Mouse (Mus musculus) hindbrain, embryonic 13.5 days (tissue): ENCODE measurements around the gene Tmem160. TPM values are rescaled to one million over a fixed set of nuclear protein-coding genes. Genes with fewer than 3 reads are reported as not detected.
A peak's percentile ranks its signal among the peaks of the same experiment; 100 is the strongest.

ENCODE experiments used
- ATAC-seq: fragments of 200-750 bp; cut with Nextera tagmentation; 2 replicates; pipeline ENCODE4 v1.8.0; 2017; ENCODE audit warnings: moderate TSS enrichment; ENCODE audit not compliant: low FRiP score
- H3K27ac ChIP-seq: fragments of 300-500 bp; sonication (generic); 2 replicates; pipeline ENCODE4 v1.5.1; 2015; ENCODE audit warnings: inconsistent platforms, mild to moderate bottlenecking, moderate library complexity
- H3K27me3 ChIP-seq: fragments of 300-500 bp; sonication (generic); 2 replicates; pipeline ENCODE4 v1.6.1; 2015; ENCODE audit warnings: mild to moderate bottlenecking, inconsistent platforms
- H3K36me3 ChIP-seq: fragments of 300-500 bp; sonication (generic); 2 replicates; pipeline ENCODE4 v1.6.1; 2015; ENCODE audit warnings: mild to moderate bottlenecking, inconsistent platforms
- H3K4me1 ChIP-seq: fragments of 300-500 bp; sonication (generic); replicated peaks from 2 replicates; pipeline ENCODE4 v1.6.1; 2015; ENCODE audit warnings: inconsistent platforms
- H3K4me2 ChIP-seq: fragments of 300-500 bp; sonication (generic); 2 replicates; pipeline ENCODE4 v1.6.1; 2015; ENCODE audit warnings: inconsistent platforms, mild to moderate bottlenecking, moderate library complexity
- H3K4me3 ChIP-seq: fragments of 300-500 bp; sonication (generic); 2 replicates; pipeline ENCODE4 v1.5.1; 2015; ENCODE audit warnings: mild to moderate bottlenecking, inconsistent platforms
- H3K9ac ChIP-seq: fragments of 300-500 bp; sonication (generic); 2 replicates; pipeline ENCODE4 v1.6.1; 2015; ENCODE audit warnings: mild to moderate bottlenecking, inconsistent platforms
- H3K9me3 ChIP-seq: fragments of 300-500 bp; sonication (generic); 2 replicates; pipeline ENCODE4 v1.6.1; 2016; ENCODE audit warnings: inconsistent platforms
- WGBS: fragments of 180-500 bp; shearing (Covaris S2); methylation state at CpG from one replicate; pipeline ENCODE4 v1.1.7; 2015; 5-methylcytosine and 5-hydroxymethylcytosine counted together
- polyA plus RNA-seq: library from polyadenylated mRNA; unstranded; fragments of >200 nt; fragmentation: Nextera tagmentation; extraction: Ambion mirVana; gene quantifications from 2 replicates; pipeline ENCODE4 v1.2.1, GENCODE M21; 2015

Tmem160 gene
- polyA plus RNA-seq, 1 experiment from 2014 or later, result 55.9 TPM

- Histone ChIP-seq H3K36me3 (no peaks in the 10 kb centered on the region), H3K27me3 (peaks cover 84% of the 10 kb centered on the region), H3K9ac (no peak overlapping the region), H3K27ac (no peak overlapping the region), H3K4me3 (peak overlapping the region; percentile 11; the same call in 1 of the 2 replicates), H3K4me1 (peaks cover 27% of the 10 kb centered on the region), H3K4me2 (peak overlapping the region; percentile 33; the same call in 1 of the 2 replicates), H3K9me3 (no peaks in the 10 kb centered on the region)
- 5% methylated on average over 33 of the region's 33 CpGs for WGBS
- ATAC-seq, result no peak
Measured at GRCm38 (mm10) chr7:16474445-16474844, 21.9 kb downstream of the Tmem160 start.

GRCm38 (mm10) chr7:16475321-16475720 lies 22.7 kb downstream of the Tmem160 start:
- Histone ChIP-seq H3K4me1 (peaks cover 27% of the 10 kb centered on the region), H3K27me3 (peaks cover 82% of the 10 kb centered on the region), H3K9ac (no peak overlapping the region; the same call in 1 of the 2 replicates), H3K9me3 (no peaks in the 10 kb centered on the region), H3K36me3 (no peaks in the 10 kb centered on the region), H3K27ac (no peak overlapping the region), H3K4me2 (peak overlapping the region; percentile 61), H3K4me3 (peak overlapping the region; percentile 38)
- no peak for ATAC-seq
- 4% methylated on average over 23 of the region's 23 CpGs for WGBS

GRCm38 (mm10) chr7:16475764-16476599 lies 23.4 kb downstream of the Tmem160 start:
- WGBS, result 1% methylated on average over 51 of the region's 59 CpGs
- H3K9ac ChIP-seq, result no peak overlapping the region; the same call in 1 of the 2 replicates
- peaks cover 77% of the 10 kb centered on the region for H3K27me3 ChIP-seq
- no peaks in the 10 kb centered on the region for H3K36me3 ChIP-seq
- ATAC-seq, result no peak; the same call in 1 of the 2 replicates
- H3K9me3 ChIP-seq, result no peaks in the 10 kb centered on the region
- H3K4me3 ChIP-seq, result peak overlapping the region; percentile 38
- H3K27ac ChIP-seq, result no peak overlapping the region
- H3K4me1 ChIP-seq, result peaks cover 27% of the 10 kb centered on the region
- H3K4me2 ChIP-seq, result peak overlapping the region; percentile 61

GRCm38 (mm10) chr7:16476600-16476989 lies 24.0 kb downstream of the Tmem160 start:
- no peak overlapping the region for H3K27ac ChIP-seq
- H3K9ac ChIP-seq, result no peak overlapping the region; the same call in 1 of the 2 replicates

GRCm38 (mm10) chr7:16477628-16478027 lies 25.0 kb downstream of the Tmem160 start, which contains the start of gene Npas1:
Npas1 (minus strand) TSS chr7:16477728.
- H3K4me3 ChIP-seq, result peak within 1 kb of the TSS; percentile 38
- 84% methylated on average over 8 of the region's 8 CpGs for WGBS
- H3K4me1 ChIP-seq, result peaks cover 22% of the 10 kb centered on the region
- peak within 1 kb of the TSS; percentile 61 for H3K4me2 ChIP-seq
- no peak within 1 kb of the TSS for H3K27ac ChIP-seq
- no peak within 1 kb of the TSS; the same call in 1 of the 2 replicates for H3K9ac ChIP-seq
- H3K9me3 ChIP-seq, result no peaks in the 10 kb centered on the region
- H3K36me3 ChIP-seq, result no peaks in the 10 kb centered on the region
- H3K27me3 ChIP-seq, result peaks cover 72% of the 10 kb centered on the region
- no peak for ATAC-seq

More at GRCm38 (mm10) chr7:16476600-16476989, 24.0 kb downstream of the Tmem160 start:
- no peaks in the 10 kb centered on the region for H3K9me3 ChIP-seq
- 2% methylated on average over 34 of the region's 34 CpGs for WGBS
- ATAC-seq, result 0 out of 2 replicates have a peak, but pooled peaks have one; percentile 37
- H3K4me2 ChIP-seq, result peak overlapping the region; percentile 61
- peak overlapping the region; percentile 38 for H3K4me3 ChIP-seq
- peaks cover 27% of the 10 kb centered on the region for H3K4me1 ChIP-seq
- H3K36me3 ChIP-seq, result no peaks in the 10 kb centered on the region
- peaks cover 76% of the 10 kb centered on the region for H3K27me3 ChIP-seq

- Histone ChIP-seq H3K4me2 (no peak overlapping the region), H3K27me3 (no peaks in the 10 kb centered on the region), H3K27ac (no peak overlapping the region), H3K4me1 (no peaks in the 10 kb centered on the region), H3K9me3 (no peaks in the 10 kb centered on the region), H3K4me3 (no peak overlapping the region), H3K9ac (no peak overlapping the region), H3K36me3 (0 out of 2 replicates have a peak, but pooled peaks cover under 1% of the 10 kb centered on the region)
- no peak for ATAC-seq
Measured at GRCm38 (mm10) chr7:16488816-16489215, 36.2 kb downstream of the Tmem160 start.

- ATAC-seq, result no peak
- Histone ChIP-seq H3K9ac (no peak overlapping the region), H3K36me3 (0 out of 2 replicates have a peak, but pooled peaks cover 5% of the 10 kb centered on the region), H3K4me1 (no peaks in the 10 kb centered on the region), H3K4me3 (no peak overlapping the region), H3K9me3 (no peaks in the 10 kb centered on the region), H3K27ac (no peak overlapping the region), H3K4me2 (no peak overlapping the region), H3K27me3 (no peaks in the 10 kb centered on the region)
- WGBS, result 89% methylated on average over 9 of the region's 9 CpGs
Measured at GRCm38 (mm10) chr7:16489948-16490347, 37.4 kb downstream of the Tmem160 start.

GRCm38 (mm10) chr7:16491759-16492158 lies 39.2 kb downstream of the Tmem160 start:
- Histone ChIP-seq H3K27ac (no peak overlapping the region), H3K9ac (no peak overlapping the region), H3K4me2 (no peak overlapping the region), H3K4me3 (no peak overlapping the region), H3K36me3 (peaks cover 22% of the 10 kb centered on the region), H3K4me1 (no peaks in the 10 kb centered on the region), H3K27me3 (no peaks in the 10 kb centered on the region), H3K9me3 (no peaks in the 10 kb centered on the region)
- 32% methylated on average over 3 of the region's 3 CpGs for WGBS
- ATAC-seq, result peak; percentile 46

- no peak overlapping the region for H3K27ac ChIP-seq
- H3K36me3 ChIP-seq, result peaks cover 27% of the 10 kb centered on the region
- H3K9me3 ChIP-seq, result no peaks in the 10 kb centered on the region
- WGBS, result 62% methylated on average over 3 of the region's 3 CpGs
- H3K4me2 ChIP-seq, result no peak overlapping the region
- H3K9ac ChIP-seq, result no peak overlapping the region
- H3K4me1 ChIP-seq, result no peaks in the 10 kb centered on the region
- ATAC-seq, result no peak
- no peak overlapping the region for H3K4me3 ChIP-seq
- no peaks in the 10 kb centered on the region for H3K27me3 ChIP-seq
Measured at GRCm38 (mm10) chr7:16492211-16492610, 39.6 kb downstream of the Tmem160 start.

- Histone ChIP-seq H3K4me1 (no peaks in the 10 kb centered on the region), H3K27ac (no peak overlapping the region), H3K9me3 (no peaks in the 10 kb centered on the region), H3K4me3 (no peak overlapping the region), H3K36me3 (peaks cover 38% of the 10 kb centered on the region), H3K27me3 (no peaks in the 10 kb centered on the region), H3K9ac (no peak overlapping the region), H3K4me2 (no peak overlapping the region)
- WGBS, result 43% methylated on average over 2 of the region's 2 CpGs
- ATAC-seq, result no peak
Measured at GRCm38 (mm10) chr7:16493361-16493760, 40.8 kb downstream of the Tmem160 start.

- Histone ChIP-seq H3K36me3 (peaks cover 52% of the 10 kb centered on the region), H3K27me3 (no peaks in the 10 kb centered on the region), H3K9ac (no peak overlapping the region), H3K4me2 (no peak overlapping the region), H3K4me1 (peaks cover 6% of the 10 kb centered on the region; the same call in 1 of the 2 replicates), H3K4me3 (no peak overlapping the region), H3K27ac (no peak overlapping the region), H3K9me3 (no peaks in the 10 kb centered on the region)
- no peak for ATAC-seq
- whole genome bisulfite sequencing, result 94% methylated on average over 3 of the region's 3 CpGs
Measured at GRCm38 (mm10) chr7:16496260-16496659, 43.7 kb downstream of the Tmem160 start.

- Histone ChIP-seq H3K4me3 (no peak overlapping the region), H3K27me3 (no peaks in the 10 kb centered on the region), H3K9ac (no peak overlapping the region), H3K4me2 (no peak overlapping the region), H3K27ac (no peak overlapping the region), H3K4me1 (peaks cover 8% of the 10 kb centered on the region), H3K36me3 (peaks cover 79% of the 10 kb centered on the region), H3K9me3 (no peaks in the 10 kb centered on the region)
- WGBS, result 75% methylated on average over 6 of the region's 6 CpGs
- ATAC-seq, result peak; percentile 55; the same call in 1 of the 2 replicates
Measured at GRCm38 (mm10) chr7:16499671-16500104, 47.1 kb downstream of the Tmem160 start.
